Mouse (Mus musculus) E14TG2a.4 (cell line): ENCODE measurements around the gene Rpl26.

Experiments used
- H3K27me3 ChIP-seq: 2 replicates; pipeline ENCODE4 v1.6.1; 2014; ENCODE audit warnings: low read length, control low read depth; ENCODE audit not compliant: insufficient read depth
- H3K36me3 ChIP-seq: 2 replicates; pipeline ENCODE4 v1.6.1; 2014; ENCODE audit warnings: low read length, control low read depth; ENCODE audit not compliant: insufficient read depth
- H3K4me1 ChIP-seq: replicated peaks from 2 replicates; pipeline ENCODE4 v1.6.1; 2014; ENCODE audit warnings: low read depth, low read length, control low read depth
- H3K4me3 ChIP-seq: replicated peaks from 2 replicates; pipeline ENCODE4 v1.5.1; 2014; ENCODE audit warnings: mild to moderate bottlenecking, low read length
- H3K9me3 ChIP-seq: 2 replicates; pipeline ENCODE4 v1.6.1; 2014; ENCODE audit warnings: low read length, control low read depth
- CTCF ChIP-seq: conservative IDR thresholded peaks from 2 replicates; pipeline ENCODE4 v1.5.1; 2014; ENCODE audit warnings: low read length

Gene Rpl26

DNA sequence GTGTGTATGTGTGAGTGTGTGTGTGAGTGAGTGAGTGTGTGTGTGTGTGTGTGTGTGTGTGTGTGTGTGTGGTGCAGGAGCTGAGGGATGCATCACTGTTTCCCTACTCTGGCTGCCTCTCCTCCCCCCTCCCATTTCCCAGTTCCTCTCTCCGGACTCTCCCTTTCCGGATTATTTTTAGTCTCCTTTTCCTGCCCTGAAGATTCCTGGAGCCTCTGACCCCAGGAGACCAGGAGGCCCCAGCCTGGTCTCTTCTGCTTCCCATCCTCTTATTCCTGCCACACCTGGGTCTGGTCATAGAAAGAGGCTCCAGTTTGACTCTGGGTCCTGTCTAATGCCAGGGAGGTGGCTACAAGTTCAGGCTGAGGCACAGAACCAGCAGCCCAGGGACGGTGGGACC lies 54.7 kb downstream of the Rpl26 start:
- TF ChIP-seq CTCF, result no peak
- peaks cover under 1% of the 10 kb centered on the region; the same call in 1 of the 2 replicates for H3K36me3 ChIP-seq
- H3K4me1 ChIP-seq, result peaks cover 47% of the 10 kb centered on the region
- H3K27me3 ChIP-seq, result peaks cover 54% of the 10 kb centered on the region
- H3K9me3 ChIP-seq, result no peaks in the 10 kb centered on the region
- H3K4me3 ChIP-seq, result peak overlapping the region; percentile 75
